Mouse (Mus musculus) heart, adult 2 months (tissue): ENCODE results near the gene Gm21988.
A peak's percentile ranks its signal among the peaks of the same experiment; 100 is the strongest.

Source experiments
- CTCF ChIP-seq: fragments of 200-600 bp; IDR thresholded peaks from 2 replicates; pipeline ENCODE4 v1.8.1; 2022; ENCODE audit warnings: antibody characterized with exemption, mild to moderate bottlenecking, moderate library complexity
- POLR2A ChIP-seq: fragments of 200-500 bp; IDR thresholded peaks from 2 replicates; pipeline ENCODE4 v1.6.1; 2011; ENCODE audit warnings: mild to moderate bottlenecking, low read depth, low read length, control low read depth; ENCODE audit not compliant: insufficient read depth

DNA sequence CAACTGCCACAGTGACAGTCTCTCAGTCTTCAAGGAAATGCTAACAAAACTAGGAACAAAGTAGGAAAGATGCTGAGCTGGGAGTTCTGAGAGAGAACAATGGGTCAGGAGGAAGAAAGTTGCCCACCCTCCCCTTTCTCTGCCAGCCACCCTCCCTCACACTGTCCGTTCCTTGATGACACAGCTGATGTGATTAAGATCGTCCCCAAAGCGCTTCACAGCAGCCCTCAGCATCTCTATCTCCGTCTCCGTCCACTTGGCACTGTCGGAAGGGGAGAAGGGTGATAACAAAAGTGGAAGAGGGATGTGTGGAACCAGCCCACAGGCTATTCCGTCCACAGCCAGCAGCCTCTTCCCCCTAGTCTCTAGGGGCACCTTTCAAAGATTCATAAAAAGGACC is 2.9 kb downstream of the Gm21988 start:
- no peak for TF ChIP-seq CTCF
- 0 out of 2 replicates have a peak, but pooled peaks have one; percentile 15 for TF ChIP-seq POLR2A
